Mouse (Mus musculus): Measurements from ENCODE around the gene Aldh1a2. TPM values are rescaled to one million over a fixed set of nuclear protein-coding genes. Genes with fewer than 3 reads are reported as not detected.

The Aldh1a2 gene
- total RNA-seq, 2 experiments from 2014 or later = not detected

DNA sequence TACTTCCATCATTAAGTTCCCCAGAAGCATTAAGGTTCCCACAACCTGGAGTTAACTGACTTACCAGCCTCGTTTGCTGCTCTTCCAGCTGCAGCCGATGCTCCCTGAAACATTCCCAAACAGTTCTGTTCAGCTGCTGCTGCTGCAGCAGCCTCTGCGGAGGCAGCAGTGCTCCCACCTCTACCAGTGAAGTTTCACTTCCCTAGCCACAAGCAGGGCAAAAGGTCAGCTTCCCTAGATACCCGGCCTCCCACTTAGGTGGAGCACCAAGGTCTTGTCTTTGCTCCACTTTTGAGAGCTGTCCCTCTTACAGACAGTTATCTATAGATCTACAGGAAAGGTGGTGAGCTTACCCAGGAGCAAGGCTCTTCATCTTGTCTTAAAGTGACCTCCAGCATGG lies 2.0 kb upstream of the Aldh1a2 start:
- ATAC-seq (replicated peaks; ENCODE audit: low FRiP score, poor library complexity, severe bottlenecking) = no peak

GRCm38 (mm10) chr9:71216036-71216995 lies 727 bp downstream of the Aldh1a2 start:
- ATAC-seq (replicated peaks; ENCODE audit: low FRiP score, poor library complexity, severe bottlenecking) = no peak

- ATAC-seq (replicated peaks; ENCODE audit: low FRiP score, poor library complexity, severe bottlenecking) = no peak
Observed at GRCm38 (mm10) chr9:71216996-71217792, 1.6 kb downstream of the Aldh1a2 start.

DNA sequence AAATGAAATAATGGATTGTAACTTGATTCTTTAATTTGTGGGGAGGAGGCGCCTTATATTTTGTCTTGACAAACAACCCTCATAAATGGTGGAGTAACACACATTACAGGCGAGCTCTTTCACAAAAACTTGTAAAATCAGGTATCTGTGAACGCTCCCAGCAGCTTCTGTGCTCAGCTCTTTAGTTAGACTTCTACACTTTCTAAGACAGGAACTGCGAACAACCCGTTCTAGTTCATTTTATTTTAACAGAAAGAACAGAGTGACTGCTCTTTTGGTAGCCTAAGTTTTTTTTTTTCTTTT lies 2.2 kb downstream of the Aldh1a2 start:
- ATAC-seq (replicated peaks; ENCODE audit: low FRiP score, poor library complexity, severe bottlenecking) = no peak

GRCm38 (mm10) chr9:71219161-71219560 lies 3.6 kb downstream of the Aldh1a2 start:
- no peak for ATAC-seq (replicated peaks; ENCODE audit: low FRiP score, poor library complexity, severe bottlenecking)

GRCm38 (mm10) chr9:71220401-71220800 lies 4.8 kb downstream of the Aldh1a2 start:
- no peak for ATAC-seq (replicated peaks; ENCODE audit: low FRiP score, poor library complexity, severe bottlenecking)

DNA sequence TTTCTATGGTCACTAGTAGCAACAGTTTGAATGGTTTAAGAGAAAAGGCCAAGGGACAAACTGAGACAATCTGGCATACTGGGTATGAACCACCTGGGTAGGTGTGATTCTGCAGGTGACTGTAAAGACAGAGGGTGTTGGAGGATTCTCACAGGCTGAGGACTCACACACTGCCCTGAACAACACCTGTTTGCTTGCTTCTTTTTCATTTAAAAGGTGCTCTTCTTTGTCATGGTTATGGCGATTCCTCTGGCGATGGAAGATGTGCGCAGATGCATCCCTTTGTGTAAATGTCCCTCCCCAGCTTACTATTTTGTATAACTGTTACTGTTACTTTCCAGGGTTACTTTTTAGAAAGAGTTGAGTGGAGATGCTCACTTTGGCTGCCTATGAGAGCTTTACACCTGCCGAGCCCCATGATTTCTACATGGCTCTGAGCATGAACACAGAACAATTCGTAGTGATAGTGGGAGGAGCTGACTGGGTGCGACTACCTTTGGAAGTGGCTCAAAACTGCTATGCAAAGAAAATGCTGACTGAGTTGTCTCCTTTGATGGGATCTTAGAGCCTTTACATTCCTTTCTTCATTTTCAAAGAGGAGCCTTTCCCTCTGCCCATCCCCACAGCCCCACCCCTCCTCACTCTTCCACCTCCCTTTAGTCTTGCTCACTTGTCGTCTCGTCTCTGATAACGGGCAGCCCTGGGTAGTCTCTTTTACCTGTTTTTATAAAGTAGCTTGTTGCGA lies 11.8 kb downstream of the Aldh1a2 start:
- ATAC-seq (replicated peaks; ENCODE audit: low FRiP score, poor library complexity, severe bottlenecking) = no peak

- no peak for ATAC-seq (replicated peaks; ENCODE audit: low FRiP score, poor library complexity, severe bottlenecking)
Observed at GRCm38 (mm10) chr9:71230011-71230410, 14.4 kb downstream of the Aldh1a2 start.

- no peak for ATAC-seq (replicated peaks; ENCODE audit: low FRiP score, poor library complexity, severe bottlenecking)
Observed at GRCm38 (mm10) chr9:71236540-71236939, 21.0 kb downstream of the Aldh1a2 start.

GRCm38 (mm10) chr9:71239926-71240325 lies 24.3 kb downstream of the Aldh1a2 start:
- ATAC-seq (replicated peaks; ENCODE audit: low FRiP score, poor library complexity, severe bottlenecking) = no peak

DNA sequence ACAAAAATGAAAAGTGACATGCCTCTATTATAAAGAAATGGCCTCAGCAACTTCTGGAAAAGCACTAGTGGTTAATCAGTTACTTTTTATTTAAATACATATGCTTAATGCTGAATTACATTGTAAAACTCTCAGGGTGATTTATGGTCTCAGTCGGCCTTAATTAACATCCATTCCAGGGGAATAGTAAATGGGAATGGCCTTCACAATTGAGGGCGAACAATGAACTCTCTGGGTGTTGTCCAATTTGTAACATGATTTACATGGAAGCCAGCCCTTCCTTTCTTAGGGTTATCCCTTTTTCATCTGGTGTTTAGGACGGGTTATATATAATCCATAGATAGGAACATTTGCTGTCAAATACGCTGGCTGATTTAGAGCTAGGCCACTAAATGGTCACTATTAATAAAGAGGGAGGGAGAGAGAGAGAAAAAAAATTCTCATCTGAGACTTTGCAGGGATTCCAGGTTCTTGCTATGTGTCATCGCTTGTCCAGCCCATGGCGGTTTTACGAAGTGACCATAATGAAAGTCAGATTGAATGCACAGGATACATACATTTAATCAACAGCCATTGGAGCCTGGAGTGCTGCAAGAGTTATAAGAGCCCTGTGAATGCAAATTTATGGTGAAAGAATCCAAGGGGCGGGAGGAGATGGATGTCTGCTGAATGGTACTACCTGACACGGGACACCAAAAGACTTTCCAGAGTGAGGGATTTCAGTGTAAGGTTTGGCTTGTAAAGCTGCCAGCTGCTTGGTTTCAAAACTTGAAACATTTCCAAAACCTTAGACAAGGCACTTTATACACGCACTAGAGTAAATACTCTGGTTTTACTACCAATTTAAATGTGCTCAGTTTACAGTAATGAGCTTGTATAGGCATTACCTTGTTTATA lies 26.2 kb downstream of the Aldh1a2 start:
- ATAC-seq (replicated peaks; ENCODE audit: low FRiP score, poor library complexity, severe bottlenecking) = no peak

DNA sequence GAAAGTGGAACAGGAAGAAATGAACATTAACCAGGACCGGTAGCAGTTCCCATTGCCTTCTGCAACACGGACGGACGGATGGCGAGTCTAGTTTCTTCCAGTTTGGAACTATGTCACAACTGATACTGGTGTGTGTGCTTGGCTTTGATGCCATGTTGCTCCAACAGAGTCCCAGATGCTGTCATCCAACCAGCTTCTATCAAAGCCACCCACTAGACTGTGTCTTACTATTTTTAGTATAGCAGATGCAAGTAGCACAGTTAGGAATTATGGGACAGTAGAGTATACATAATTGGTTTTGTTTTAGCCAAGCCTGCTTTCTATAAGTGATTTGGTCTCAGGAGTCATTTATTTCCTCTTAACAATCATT lies 26.8 kb downstream of the Aldh1a2 start:
- ATAC-seq (replicated peaks; ENCODE audit: low FRiP score, poor library complexity, severe bottlenecking) = no peak

DNA sequence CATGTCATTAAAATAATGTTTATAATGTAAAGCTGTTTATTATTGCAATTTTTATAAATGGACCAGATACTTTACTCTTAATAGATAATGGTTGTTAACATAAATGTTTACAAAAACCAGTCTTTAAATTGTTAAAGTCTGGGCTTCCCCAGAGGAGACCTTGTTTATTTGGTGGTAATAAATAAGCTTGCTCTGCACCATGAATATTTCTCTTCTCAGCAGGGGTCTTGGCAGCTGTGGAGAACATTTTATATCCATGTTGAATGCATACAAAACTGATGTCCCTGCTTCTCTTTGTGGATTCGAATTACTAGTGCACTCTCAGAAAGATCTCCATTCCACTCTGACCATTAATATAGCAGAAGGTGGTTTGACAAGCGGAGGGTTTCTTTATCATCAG lies 38.8 kb downstream of the Aldh1a2 start:
- no peak for ATAC-seq (replicated peaks; ENCODE audit: low FRiP score, poor library complexity, severe bottlenecking)

DNA sequence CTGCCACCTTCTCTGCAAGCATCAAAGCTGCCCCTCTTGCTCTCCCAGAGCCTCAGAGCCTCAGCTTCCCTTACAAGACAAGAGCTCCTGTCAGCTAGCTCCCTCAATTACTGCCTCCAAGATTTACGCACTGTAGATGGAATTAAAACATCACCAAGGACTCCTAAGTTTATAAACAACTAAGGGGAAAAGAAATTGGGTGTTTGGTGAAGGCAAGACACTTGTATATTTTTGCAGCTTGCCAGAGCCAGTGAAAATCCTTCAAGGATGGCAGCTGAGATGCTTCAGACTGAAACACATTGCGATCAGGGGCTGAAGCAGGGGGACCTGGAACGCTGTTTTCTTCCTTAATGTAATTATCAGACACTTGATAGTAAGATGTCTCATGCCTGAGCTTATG lies 47.1 kb downstream of the Aldh1a2 start:
- no peak for ATAC-seq (replicated peaks; ENCODE audit: low FRiP score, poor library complexity, severe bottlenecking)

GRCm38 (mm10) chr9:71269711-71270110 lies 54.1 kb downstream of the Aldh1a2 start:
- ATAC-seq (replicated peaks; ENCODE audit: low FRiP score, poor library complexity, severe bottlenecking) = no peak

DNA sequence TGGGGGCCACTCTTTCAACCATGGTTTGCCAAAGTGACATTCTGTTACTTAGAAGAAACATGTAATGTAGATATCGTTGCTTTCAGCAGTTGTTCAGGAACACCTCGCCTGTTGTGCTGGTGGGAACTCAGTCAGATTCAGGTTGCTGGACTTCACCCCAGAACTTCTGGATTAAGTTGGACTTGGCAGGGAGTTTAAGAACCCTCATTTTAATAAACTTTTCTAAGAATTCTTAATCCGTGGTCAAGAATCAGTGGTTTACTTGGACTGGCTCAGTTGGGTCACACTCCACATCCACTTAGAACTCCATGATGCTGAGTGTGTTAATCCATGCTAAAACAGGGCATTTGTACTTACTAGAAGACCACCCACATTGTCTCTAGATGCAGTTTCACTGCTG lies 54.6 kb downstream of the Aldh1a2 start:
- ATAC-seq (replicated peaks; ENCODE audit: low FRiP score, poor library complexity, severe bottlenecking) = no peak

DNA sequence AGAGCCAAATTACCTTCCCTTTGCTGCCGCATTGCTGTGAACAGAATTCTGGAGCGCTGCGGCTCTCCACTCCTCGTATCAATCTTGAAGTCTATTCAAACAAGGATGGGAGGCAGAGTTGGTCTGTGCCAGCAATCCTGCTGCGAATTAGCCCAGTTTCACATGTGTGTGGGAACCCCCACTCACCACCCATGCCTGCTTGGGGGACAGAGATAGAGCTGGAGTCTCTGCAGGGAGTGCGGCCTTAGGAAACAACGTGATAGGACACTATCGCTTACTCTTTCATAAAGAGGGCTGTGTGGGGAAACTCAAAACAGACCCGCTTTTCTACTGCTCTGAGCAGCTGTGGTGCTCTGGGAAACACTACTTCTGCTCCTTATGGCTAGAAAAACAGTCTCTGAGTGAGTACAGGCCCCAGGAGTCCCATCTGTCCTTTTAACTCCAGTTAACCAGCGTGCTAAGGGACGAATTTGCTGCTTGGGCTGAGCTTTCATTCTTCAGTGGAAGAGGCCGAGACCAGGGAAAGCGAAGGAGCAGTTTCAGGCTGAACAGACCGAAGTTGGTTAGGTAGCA lies 60.6 kb downstream of the Aldh1a2 start:
- ATAC-seq (replicated peaks; ENCODE audit: low FRiP score, poor library complexity, severe bottlenecking) = no peak

DNA sequence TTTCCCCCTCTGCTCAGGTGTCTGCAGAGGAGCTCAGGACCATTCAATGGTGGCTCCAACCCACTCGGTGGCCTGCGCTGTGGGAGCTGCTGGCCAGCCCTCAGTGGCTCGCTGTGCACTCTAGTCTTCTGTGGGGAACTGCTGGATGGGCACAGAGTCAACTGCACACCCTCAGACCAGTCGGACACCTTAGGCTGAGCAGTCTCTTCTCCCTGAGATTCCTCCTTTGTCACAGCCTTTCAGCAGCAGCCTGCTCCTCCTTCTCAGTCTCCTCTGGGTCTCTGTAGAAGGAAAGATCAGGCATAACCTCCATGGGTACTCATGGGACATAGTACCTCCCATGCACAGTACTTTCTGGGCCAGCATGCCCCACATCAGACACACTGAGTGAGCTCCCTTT lies 63.2 kb downstream of the Aldh1a2 start:
- ATAC-seq (replicated peaks; ENCODE audit: low FRiP score, poor library complexity, severe bottlenecking) = no peak

GRCm38 (mm10) chr9:71283156-71283555 lies 67.6 kb downstream of the Aldh1a2 start:
- ATAC-seq (replicated peaks; ENCODE audit: low FRiP score, poor library complexity, severe bottlenecking) = no peak

All from erythroid progenitor cell, adult 5-6 weeks (primary cell).